Mouse (Mus musculus): ENCODE data around the gene Wfdc2. TPM values are rescaled to one million over a fixed set of nuclear protein-coding genes. Genes with fewer than 3 reads are reported as not detected.

Gene Wfdc2
- 0.38 and 0.52 TPM in 2 replicates for total RNA-seq (2014; rRNA removed)
- 1.5 and 1.9 TPM in 2 replicates for polyA plus RNA-seq (2015; fragmentation: Nextera tagmentation; extraction: Ambion mirVana)

DNA sequence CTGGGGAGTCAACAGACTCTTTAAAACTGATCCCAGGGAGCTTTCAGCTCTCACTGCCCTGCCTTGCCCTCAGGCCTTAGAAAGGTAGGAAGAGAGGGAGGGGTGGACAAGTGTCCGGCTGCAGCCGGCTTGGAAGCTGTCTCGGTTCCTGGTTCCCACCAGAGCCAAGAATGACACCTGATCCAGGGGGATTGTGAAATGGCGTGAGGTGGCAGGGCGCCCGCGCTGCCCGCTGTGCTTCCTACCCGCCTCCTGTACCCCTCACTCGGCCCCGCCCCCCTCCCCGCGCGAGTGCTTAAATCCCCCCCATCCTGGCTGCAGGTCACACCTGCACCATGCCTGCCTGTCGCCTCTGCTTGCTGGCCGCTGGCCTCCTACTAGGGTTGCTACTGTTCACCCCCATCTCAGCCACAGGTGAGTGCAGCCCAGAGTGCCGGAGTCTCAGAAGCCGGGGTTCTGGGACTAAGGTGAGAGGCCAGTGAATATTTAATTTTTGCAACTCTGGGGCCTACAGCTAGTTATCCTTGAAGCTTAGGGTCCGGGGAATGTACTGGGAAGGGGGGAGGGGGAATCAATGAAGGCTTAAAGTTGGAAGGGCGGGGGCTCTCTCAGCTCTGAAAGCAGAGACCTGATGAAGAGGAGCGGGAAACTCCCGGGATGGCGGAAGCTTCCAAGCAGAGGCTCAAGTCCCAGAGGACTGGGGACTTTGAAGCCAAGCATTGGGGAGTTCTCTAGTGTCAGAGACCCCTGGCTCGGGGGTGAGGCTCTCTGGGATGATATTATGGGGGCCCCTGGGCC lies at the start of gene Wfdc2:
TSS of gene Wfdc2 (plus strand) at position 23 of the 798 bp plus-strand sequence.
- Histone ChIP-seq H3K27me3 (ENCODE audit: insufficient read depth, low read length) (peaks cover 7% of the 10 kb centered on the region; the same call in 1 of the 2 replicates), H3K9ac (replicated peaks; ENCODE audit: low read length, poor library complexity, severe bottlenecking) (peak within 1 kb of the TSS; percentile 53; the same call in 1 of the 2 replicates), H3K4me1 (ENCODE audit: insufficient read depth, low read length) (no peaks in the 10 kb centered on the region), H3K36me3 (ENCODE audit: insufficient read depth, low read length) (no peaks in the 10 kb centered on the region), H3K27ac (ENCODE audit: low read depth, low read length) (no peak within 1 kb of the TSS), H3K4me2 (ENCODE audit: low read depth, low read length, poor library complexity, severe bottlenecking) (peak within 1 kb of the TSS; percentile 65), H3K9me3 (ENCODE audit: low read length) (no peaks in the 10 kb centered on the region), H3K4me3 (ENCODE audit: low read depth, low read length) (peak within 1 kb of the TSS; percentile 32)
- no peak for ATAC-seq (ENCODE audit: low FRiP score)
- WGBS: 7% methylated on average over 24 of the region's 24 CpGs
- no peak for TF ChIP-seq CTCF (IDR thresholded peaks at IDR 0.05)
- no peak for DNase-seq (ENCODE audit: low spot score)

DNA sequence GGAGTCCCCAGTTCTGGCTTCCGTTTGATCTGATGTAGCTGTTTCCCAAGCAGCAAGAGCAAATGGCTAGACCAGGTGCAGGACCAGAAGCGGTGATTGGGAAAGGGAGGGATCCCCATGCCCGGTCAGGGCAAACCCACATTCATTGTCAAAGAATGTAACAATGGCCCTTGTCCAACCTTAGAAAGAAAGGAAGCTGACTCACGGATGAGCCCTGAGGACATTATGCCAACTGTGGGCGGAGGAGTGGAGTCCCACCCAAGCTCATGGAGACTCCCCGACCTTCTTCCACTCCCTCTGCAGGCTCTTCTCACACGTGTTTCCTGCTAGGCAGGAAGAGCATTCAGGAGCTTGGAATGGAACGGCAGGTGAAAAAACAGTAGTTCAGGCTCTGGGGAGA lies 48.8 kb upstream of the Wfdc2 start:
- H3K27ac ChIP-seq (ENCODE audit: low read depth, low read length): no peak overlapping the region
- no peak overlapping the region for H3K4me2 ChIP-seq (ENCODE audit: low read depth, low read length, poor library complexity, severe bottlenecking)
- 77% methylated on average over 8 of the region's 8 CpGs for WGBS
- H3K4me3 ChIP-seq (ENCODE audit: low read depth, low read length): no peak overlapping the region
- ATAC-seq (ENCODE audit: low FRiP score): no peak
- H3K36me3 ChIP-seq (ENCODE audit: insufficient read depth, low read length): no peaks in the 10 kb centered on the region
- H3K9ac ChIP-seq (replicated peaks; ENCODE audit: low read length, poor library complexity, severe bottlenecking): no peak overlapping the region
- no peaks in the 10 kb centered on the region for H3K9me3 ChIP-seq (ENCODE audit: low read length)
- H3K27me3 ChIP-seq (ENCODE audit: insufficient read depth, low read length): no peaks in the 10 kb centered on the region; the same call in 1 of the 2 replicates
- DNase-seq (ENCODE audit: low spot score): no peak
- no peaks in the 10 kb centered on the region for H3K4me1 ChIP-seq (ENCODE audit: insufficient read depth, low read length)
- no peak for TF ChIP-seq CTCF (IDR thresholded peaks at IDR 0.05)

DNA sequence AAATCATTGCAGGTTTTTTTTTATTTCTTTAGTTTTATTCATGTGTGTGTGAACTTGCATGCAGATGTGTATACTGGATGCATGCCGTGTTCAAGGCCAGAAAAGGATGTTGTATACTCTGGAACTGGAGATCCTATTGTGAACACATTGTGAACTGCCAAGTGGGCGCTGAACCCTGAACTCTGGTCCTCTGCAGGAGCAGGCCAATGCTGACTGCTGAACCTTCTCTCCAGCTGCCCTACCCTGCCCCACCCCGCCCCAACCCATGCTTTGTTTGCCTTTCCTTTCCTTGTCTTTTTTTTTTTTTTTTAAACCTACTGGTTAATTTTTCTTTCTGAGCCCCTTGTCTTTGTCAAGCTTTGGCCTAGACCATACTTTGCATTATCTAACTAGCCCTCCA lies 47.3 kb upstream of the Wfdc2 start:
- no peak overlapping the region for H3K9ac ChIP-seq (replicated peaks; ENCODE audit: low read length, poor library complexity, severe bottlenecking)
- H3K9me3 ChIP-seq (ENCODE audit: low read length): no peaks in the 10 kb centered on the region
- no peaks in the 10 kb centered on the region for H3K4me1 ChIP-seq (ENCODE audit: insufficient read depth, low read length)
- H3K27ac ChIP-seq (ENCODE audit: low read depth, low read length): no peak overlapping the region
- no peaks in the 10 kb centered on the region; the same call in 1 of the 2 replicates for H3K27me3 ChIP-seq (ENCODE audit: insufficient read depth, low read length)
- ATAC-seq (ENCODE audit: low FRiP score): no peak
- no peaks in the 10 kb centered on the region for H3K36me3 ChIP-seq (ENCODE audit: insufficient read depth, low read length)
- WGBS: 76% methylated on average over 3 of the region's 3 CpGs
- DNase-seq (ENCODE audit: low spot score): no peak
- no peak overlapping the region for H3K4me3 ChIP-seq (ENCODE audit: low read depth, low read length)
- no peak overlapping the region for H3K4me2 ChIP-seq (ENCODE audit: low read depth, low read length, poor library complexity, severe bottlenecking)
- TF ChIP-seq CTCF (IDR thresholded peaks at IDR 0.05): no peak

DNA sequence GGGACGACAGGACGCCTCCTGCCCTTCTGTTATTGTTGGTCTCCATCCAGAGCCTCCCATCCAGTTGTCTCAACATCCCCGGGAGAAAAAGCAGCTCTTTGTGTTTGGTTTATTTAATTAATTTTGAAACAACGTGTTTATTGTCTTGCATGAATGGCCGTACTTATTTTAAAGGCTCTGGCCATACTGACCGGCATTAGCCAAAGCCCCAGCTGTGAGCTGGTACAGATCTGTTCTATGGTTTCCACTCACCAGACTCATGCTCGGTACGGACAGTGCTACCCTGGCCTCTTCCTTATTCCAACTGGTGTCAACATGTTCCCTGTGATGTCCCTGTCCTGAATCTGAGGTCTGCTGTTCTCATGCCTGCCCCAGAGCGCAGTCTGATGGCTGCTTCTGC lies 46.3 kb upstream of the Wfdc2 start:
- Histone ChIP-seq H3K9me3 (ENCODE audit: low read length) (no peaks in the 10 kb centered on the region), H3K36me3 (ENCODE audit: insufficient read depth, low read length) (no peaks in the 10 kb centered on the region), H3K4me3 (ENCODE audit: low read depth, low read length) (no peak overlapping the region), H3K4me1 (ENCODE audit: insufficient read depth, low read length) (no peaks in the 10 kb centered on the region), H3K9ac (replicated peaks; ENCODE audit: low read length, poor library complexity, severe bottlenecking) (no peak overlapping the region), H3K27me3 (ENCODE audit: insufficient read depth, low read length) (no peaks in the 10 kb centered on the region; the same call in 1 of the 2 replicates), H3K27ac (ENCODE audit: low read depth, low read length) (no peak overlapping the region), H3K4me2 (ENCODE audit: low read depth, low read length, poor library complexity, severe bottlenecking) (no peak overlapping the region)
- ATAC-seq (ENCODE audit: low FRiP score) (no peak), DNase-seq (ENCODE audit: low spot score) (no peak)
- TF ChIP-seq CTCF (IDR thresholded peaks at IDR 0.05): no peak
- 83% methylated on average over 9 of the region's 9 CpGs for WGBS

DNA sequence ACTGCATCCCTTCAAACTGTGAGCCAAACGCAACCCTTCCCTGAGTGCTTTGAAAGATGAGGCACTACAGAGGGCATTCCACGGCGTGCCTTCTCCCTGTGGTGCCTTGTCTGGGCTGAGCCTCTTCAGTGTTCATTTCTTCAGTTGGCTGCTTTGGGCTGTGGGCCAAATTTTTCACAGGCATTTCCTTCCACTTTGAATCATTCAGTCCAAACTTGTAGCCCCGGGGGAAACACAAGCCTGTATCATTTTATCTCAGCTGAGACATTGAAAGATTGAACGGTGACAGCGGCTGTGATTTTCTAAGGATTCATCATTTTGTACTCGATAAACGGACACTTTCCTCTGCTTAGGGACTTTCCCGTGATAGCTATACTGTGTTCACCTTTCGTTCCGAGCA lies 45.6 kb upstream of the Wfdc2 start:
- H3K9me3 ChIP-seq (ENCODE audit: low read length): no peaks in the 10 kb centered on the region
- no peaks in the 10 kb centered on the region; the same call in 1 of the 2 replicates for H3K27me3 ChIP-seq (ENCODE audit: insufficient read depth, low read length)
- no peak overlapping the region for H3K9ac ChIP-seq (replicated peaks; ENCODE audit: low read length, poor library complexity, severe bottlenecking)
- H3K27ac ChIP-seq (ENCODE audit: low read depth, low read length): no peak overlapping the region
- DNase-seq (ENCODE audit: low spot score) (no peak), ATAC-seq (ENCODE audit: low FRiP score) (no peak)
- 87% methylated on average over 11 of the region's 11 CpGs for WGBS
- no peak for TF ChIP-seq CTCF (IDR thresholded peaks at IDR 0.05)
- H3K36me3 ChIP-seq (ENCODE audit: insufficient read depth, low read length): no peaks in the 10 kb centered on the region
- no peak overlapping the region for H3K4me2 ChIP-seq (ENCODE audit: low read depth, low read length, poor library complexity, severe bottlenecking)
- H3K4me3 ChIP-seq (ENCODE audit: low read depth, low read length): no peak overlapping the region
- H3K4me1 ChIP-seq (ENCODE audit: insufficient read depth, low read length): no peaks in the 10 kb centered on the region

DNA sequence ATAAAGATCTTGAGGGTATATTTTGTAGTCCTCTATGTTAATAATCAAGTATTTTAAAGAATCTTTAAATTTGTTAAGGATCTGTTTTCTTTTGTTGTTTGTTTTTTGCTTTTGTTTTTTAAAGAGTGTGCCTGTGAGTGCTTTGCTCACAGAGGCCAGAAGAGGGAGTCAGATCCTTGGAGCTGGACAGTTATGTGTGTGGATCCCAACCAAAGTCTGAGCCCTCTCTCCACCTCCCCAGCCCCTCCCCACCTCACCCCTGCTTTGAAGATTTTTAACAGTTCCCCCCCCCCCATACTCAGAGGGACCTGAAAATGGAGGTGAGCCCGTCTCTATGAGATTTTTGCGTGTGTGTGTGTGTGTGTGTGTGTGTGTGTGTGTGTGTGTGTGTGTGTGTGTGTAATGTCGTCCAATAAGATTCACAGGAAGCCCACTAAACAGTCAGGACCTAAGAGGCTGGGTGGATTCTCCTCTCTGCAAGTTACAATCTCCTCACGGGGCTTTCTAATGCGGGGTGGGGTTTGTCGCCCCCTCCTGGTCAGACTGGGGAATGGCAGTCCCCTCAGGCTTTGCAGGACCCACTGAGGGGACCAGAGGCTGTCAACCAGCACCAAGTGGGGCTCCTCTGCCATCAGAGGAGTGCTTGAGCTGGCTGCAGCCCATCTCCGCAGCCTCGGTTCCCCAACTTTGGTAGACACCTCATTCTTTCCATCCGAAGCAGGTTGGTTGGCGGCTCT lies 44.6 kb upstream of the Wfdc2 start:
- Histone ChIP-seq H3K4me3 (ENCODE audit: low read depth, low read length) (no peak overlapping the region), H3K36me3 (ENCODE audit: insufficient read depth, low read length) (no peaks in the 10 kb centered on the region), H3K9ac (replicated peaks; ENCODE audit: low read length, poor library complexity, severe bottlenecking) (no peak overlapping the region), H3K4me1 (ENCODE audit: insufficient read depth, low read length) (no peaks in the 10 kb centered on the region), H3K27ac (ENCODE audit: low read depth, low read length) (no peak overlapping the region), H3K9me3 (ENCODE audit: low read length) (0 out of 2 replicates have a peak, but pooled peaks cover 2% of the 10 kb centered on the region), H3K27me3 (ENCODE audit: insufficient read depth, low read length) (no peaks in the 10 kb centered on the region; the same call in 1 of the 2 replicates), H3K4me2 (ENCODE audit: low read depth, low read length, poor library complexity, severe bottlenecking) (no peak overlapping the region)
- TF ChIP-seq CTCF (IDR thresholded peaks at IDR 0.05): peak; percentile 69
- WGBS: 33% methylated on average over 10 of the region's 10 CpGs
- DNase-seq (ENCODE audit: low spot score) (no peak), ATAC-seq (ENCODE audit: low FRiP score) (no peak)
